Mouse (Mus musculus) heart, postnatal 0 days (tissue): ENCODE results near the gene Egfl7. TPM values are rescaled to one million over a fixed set of nuclear protein-coding genes. Genes with fewer than 3 reads are reported as not detected.

Experiments used
- ATAC-seq: fragments of 200-750 bp; cut with Nextera tagmentation; 2 replicates; pipeline ENCODE4 v1.8.0; 2017; ENCODE audit warnings: low read depth, moderate number of reproducible peaks, moderate library complexity; ENCODE audit not compliant: insufficient read depth
- DNase-seq: peaks from one replicate; pipeline ENCODE4 v3.0.0-alpha.2; 2016; ENCODE audit warnings: low spot score
- H3K27ac ChIP-seq: fragments of 300-500 bp; sonication (generic); 2 replicates; pipeline ENCODE4 v1.5.1; 2014; ENCODE audit warnings: low read depth, mild to moderate bottlenecking
- H3K27me3 ChIP-seq: fragments of 300-500 bp; sonication (generic); 2 replicates; pipeline ENCODE4 v1.6.1; 2014; ENCODE audit warnings: low read length, mixed read lengths; ENCODE audit not compliant: control insufficient read depth, insufficient read depth
- H3K36me3 ChIP-seq: fragments of 300-500 bp; sonication (generic); replicated peaks from 2 replicates; pipeline ENCODE4 v1.6.1; 2014; ENCODE audit warnings: low read length, mixed read lengths; ENCODE audit not compliant: control insufficient read depth, insufficient read depth
- H3K4me1 ChIP-seq: fragments of 300-500 bp; sonication (generic); 2 replicates; pipeline ENCODE4 v1.6.1; 2014; ENCODE audit warnings: antibody characterized with exemption; ENCODE audit not compliant: control insufficient read depth, insufficient read depth
- H3K4me2 ChIP-seq: fragments of 300-500 bp; sonication (generic); 2 replicates; pipeline ENCODE4 v1.6.1; 2014; ENCODE audit warnings: low read depth, mild to moderate bottlenecking, low read length, moderate library complexity
- H3K4me3 ChIP-seq: fragments of 300-500 bp; sonication (generic); 2 replicates; pipeline ENCODE4 v1.5.1; 2014; ENCODE audit warnings: low read depth, low read length
- H3K9ac ChIP-seq: fragments of 300-500 bp; sonication (generic); replicated peaks from 2 replicates; pipeline ENCODE4 v1.6.1; 2014; ENCODE audit warnings: low read depth, low read length, mixed read lengths
- H3K9me3 ChIP-seq: fragments of 300-500 bp; sonication (generic); replicated peaks from 2 replicates; pipeline ENCODE4 v1.6.1; 2016; ENCODE audit warnings: low read length; ENCODE audit not compliant: control insufficient read depth
- CTCF ChIP-seq: IDR thresholded peaks from 2 replicates; pipeline ENCODE4 v1.5.1; 2016; ENCODE audit warnings: antibody characterized with exemption, control low read depth, low read depth
- EP300 ChIP-seq: IDR thresholded peaks from 2 replicates; pipeline ENCODE4 v1.6.1; 2016; ENCODE audit warnings: antibody characterized with exemption, low read depth
- WGBS: fragments of 180-500 bp; shearing (Covaris S2); extraction: QIAGEN DNeasy Blood & Tissue Kit; methylation state at CpG from one replicate; pipeline ENCODE4 v1.1.7; 2014; 5-methylcytosine and 5-hydroxymethylcytosine counted together
- polyA plus RNA-seq: library from polyadenylated mRNA; unstranded; fragments of >200 nt; fragmentation: Nextera tagmentation; extraction: Ambion mirVana; gene quantifications from 2 replicates; pipeline ENCODE4 v1.2.1, GENCODE M21; 2015
- total RNA-seq: library from RNA; depleted of rRNA; stranded (reverse); fragments of >200 nt; gene quantifications from 2 replicates; pipeline ENCODE4 v1.2.3, GENCODE M21; 2014; ENCODE audit warnings: low replicate concordance

Gene Egfl7
- total and polyA plus RNA-seq, 2 experiments from 2014 or later: 158 to 375 TPM

GRCm38 (mm10) chr2:26596898-26597297, 17.1 kb downstream of the Egfl7 start:
- TF ChIP-seq CTCF: no peak
- Histone ChIP-seq H3K27ac (no peak overlapping the region), H3K4me3 (no peak overlapping the region), H3K9me3 (no peaks in the 10 kb centered on the region), H3K36me3 (peaks cover 26% of the 10 kb centered on the region), H3K9ac (no peak overlapping the region), H3K4me1 (no peaks in the 10 kb centered on the region), H3K27me3 (no peaks in the 10 kb centered on the region), H3K4me2 (no peak overlapping the region)
- DNase-seq: no peak
- ATAC-seq: no peak
- 86% methylated on average over 3 of the region's 3 CpGs for WGBS

- no peaks in the 10 kb centered on the region for H3K9me3 ChIP-seq
- no peak overlapping the region for H3K4me2 ChIP-seq
- DNase-seq (no peak), ATAC-seq (no peak)
- no peak overlapping the region for H3K4me3 ChIP-seq
- WGBS: 88% methylated on average over 2 of the region's 2 CpGs
- H3K27ac ChIP-seq: no peak overlapping the region
- H3K9ac ChIP-seq: no peak overlapping the region
- H3K27me3 ChIP-seq: no peaks in the 10 kb centered on the region
- peaks cover 18% of the 10 kb centered on the region for H3K36me3 ChIP-seq
- H3K4me1 ChIP-seq: no peaks in the 10 kb centered on the region
- TF ChIP-seq EP300 (no peak), CTCF (no peak)
Observed at GRCm38 (mm10) chr2:26597810-26598209, 18.0 kb downstream of the Egfl7 start.

GRCm38 (mm10) chr2:26598462-26598861, 18.6 kb downstream of the Egfl7 start:
- Histone ChIP-seq H3K27me3 (no peaks in the 10 kb centered on the region), H3K27ac (no peak overlapping the region), H3K36me3 (peaks cover 11% of the 10 kb centered on the region), H3K9ac (no peak overlapping the region), H3K4me2 (no peak overlapping the region), H3K4me3 (no peak overlapping the region), H3K4me1 (no peaks in the 10 kb centered on the region), H3K9me3 (no peaks in the 10 kb centered on the region)
- ATAC-seq (no peak), DNase-seq (no peak)
- WGBS: 60% methylated on average over 3 of the region's 3 CpGs
- TF ChIP-seq CTCF: no peak
- TF ChIP-seq EP300: no peak

- H3K27me3 ChIP-seq: no peaks in the 10 kb centered on the region
- 88% methylated on average over 4 of the region's 4 CpGs for WGBS
- no peak for ATAC-seq
- no peaks in the 10 kb centered on the region for H3K9me3 ChIP-seq
- no peak for TF ChIP-seq EP300
- TF ChIP-seq CTCF: no peak
- no peaks in the 10 kb centered on the region for H3K4me1 ChIP-seq
- peaks cover 3% of the 10 kb centered on the region; the same call in 1 of the 2 replicates for H3K36me3 ChIP-seq
- H3K27ac ChIP-seq: no peak overlapping the region
- no peak for DNase-seq
- H3K4me2 ChIP-seq: no peak overlapping the region
- H3K4me3 ChIP-seq: no peak overlapping the region
- no peak overlapping the region for H3K9ac ChIP-seq
Observed at GRCm38 (mm10) chr2:26599965-26600364, 20.2 kb downstream of the Egfl7 start.

GRCm38 (mm10) chr2:26600664-26601063, 20.9 kb downstream of the Egfl7 start:
- Histone ChIP-seq H3K27ac (no peak overlapping the region), H3K27me3 (no peaks in the 10 kb centered on the region), H3K4me1 (no peaks in the 10 kb centered on the region), H3K4me2 (no peak overlapping the region), H3K36me3 (no peaks in the 10 kb centered on the region; the same call in 1 of the 2 replicates), H3K9me3 (no peaks in the 10 kb centered on the region), H3K9ac (no peak overlapping the region), H3K4me3 (no peak overlapping the region)
- 91% methylated on average over 2 of the region's 2 CpGs for WGBS
- no peak for DNase-seq
- TF ChIP-seq CTCF (no peak), EP300 (no peak)
- no peak for ATAC-seq

GRCm38 (mm10) chr2:26601595-26601994, 21.8 kb downstream of the Egfl7 start:
- ATAC-seq (no peak), DNase-seq (no peak)
- H3K36me3 ChIP-seq: no peaks in the 10 kb centered on the region
- WGBS: 87% methylated on average over 1 of the region's 1 CpGs
- no peaks in the 10 kb centered on the region for H3K9me3 ChIP-seq
- H3K4me3 ChIP-seq: no peak overlapping the region
- no peak overlapping the region for H3K27ac ChIP-seq
- H3K27me3 ChIP-seq: no peaks in the 10 kb centered on the region
- no peak for TF ChIP-seq CTCF
- TF ChIP-seq EP300: no peak
- H3K9ac ChIP-seq: no peak overlapping the region
- no peak overlapping the region for H3K4me2 ChIP-seq
- H3K4me1 ChIP-seq: peaks cover 7% of the 10 kb centered on the region; the same call in 1 of the 2 replicates
